Mouse (Mus musculus) embryonic facial prominence, embryonic 12.5 days (tissue): ENCODE results near the gene Vav1. TPM values are rescaled to one million over a fixed set of nuclear protein-coding genes. Genes with fewer than 3 reads are reported as not detected.

ENCODE experiments used
- ATAC-seq: fragments of 200-750 bp; cut with Nextera tagmentation; 2 replicates; pipeline ENCODE4 v1.8.0; 2017; ENCODE audit not compliant: insufficient number of reproducible peaks, insufficient read depth, low FRiP score, low TSS enrichment
- H3K27ac ChIP-seq: fragments of 300-500 bp; sonication (generic); 2 replicates; pipeline ENCODE4 v1.5.1; 2016; ENCODE audit warnings: mild to moderate bottlenecking
- H3K27me3 ChIP-seq: fragments of 300-500 bp; sonication (generic); 2 replicates; pipeline ENCODE4 v1.6.1; 2016; ENCODE audit warnings: mild to moderate bottlenecking, moderate library complexity
- H3K36me3 ChIP-seq: fragments of 300-500 bp; sonication (generic); 2 replicates; pipeline ENCODE4 v1.6.1; 2016; ENCODE audit warnings: mild to moderate bottlenecking
- H3K4me1 ChIP-seq: fragments of 300-500 bp; sonication (generic); 2 replicates; pipeline ENCODE4 v1.6.1; 2016
- H3K4me2 ChIP-seq: fragments of 300-500 bp; sonication (generic); replicated peaks from 2 replicates; pipeline ENCODE4 v1.6.1; 2016; ENCODE audit warnings: mild to moderate bottlenecking, moderate library complexity
- H3K4me3 ChIP-seq: fragments of 300-500 bp; sonication (generic); 2 replicates; pipeline ENCODE4 v1.5.1; 2016; ENCODE audit warnings: mild to moderate bottlenecking
- H3K9ac ChIP-seq: fragments of 300-500 bp; sonication (generic); 2 replicates; pipeline ENCODE4 v1.6.1; 2016; ENCODE audit warnings: mild to moderate bottlenecking, moderate library complexity
- H3K9me3 ChIP-seq: fragments of 300-500 bp; sonication (generic); 2 replicates; pipeline ENCODE4 v1.6.1; 2016; ENCODE audit warnings: mild to moderate bottlenecking, moderate library complexity
- WGBS: fragments of 180-500 bp; shearing (Covaris S2); methylation state at CpG from one replicate; pipeline ENCODE4 v1.1.7; 2016; 5-methylcytosine and 5-hydroxymethylcytosine counted together
- polyA plus RNA-seq: library from polyadenylated mRNA; unstranded; fragments of >200 nt; fragmentation: Nextera tagmentation; extraction: Ambion mirVana; gene quantifications from 2 replicates; pipeline ENCODE4 v1.2.1, GENCODE M21; 2016

The Vav1 gene
- 1.7 and 2.1 TPM in 2 replicates for polyA plus RNA-seq

DNA sequence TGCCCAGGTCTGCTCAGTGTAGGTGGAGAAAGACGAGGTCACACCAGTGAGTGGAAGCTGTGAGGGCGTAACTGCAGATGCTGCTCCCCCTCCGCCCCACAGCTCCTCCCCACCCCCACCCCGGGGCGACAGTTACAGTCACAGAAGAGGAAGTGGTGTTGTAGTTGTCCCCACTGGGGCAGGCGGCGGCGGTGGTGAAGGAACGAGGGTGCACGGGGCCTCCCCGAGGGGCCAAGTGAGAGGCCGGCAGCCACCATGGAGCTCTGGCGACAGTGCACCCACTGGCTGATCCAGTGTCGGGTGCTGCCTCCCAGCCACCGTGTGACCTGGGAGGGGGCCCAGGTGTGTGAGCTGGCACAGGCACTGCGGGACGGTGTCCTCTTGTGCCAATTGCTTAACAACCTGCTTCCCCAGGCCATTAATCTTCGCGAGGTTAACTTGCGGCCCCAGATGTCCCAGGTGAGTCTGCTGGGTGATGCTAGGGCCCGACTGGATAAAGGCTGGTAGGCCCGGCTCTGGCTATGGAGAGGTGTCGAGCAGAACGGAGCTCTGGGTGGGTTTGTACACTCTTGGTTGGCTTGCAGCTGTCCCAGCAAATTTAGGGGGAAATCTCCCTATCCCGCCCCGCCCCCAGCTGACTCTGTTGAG lies at the start of gene Vav1:
Vav1 (plus strand) TSS at position 158 of the 648 bp plus-strand sequence.
- H3K36me3 ChIP-seq: no peaks in the 10 kb centered on the region
- WGBS: 66% methylated on average over 26 of the region's 26 CpGs
- H3K27ac ChIP-seq: no peak within 1 kb of the TSS
- ATAC-seq: no peak
- H3K9ac ChIP-seq: no peak within 1 kb of the TSS
- no peaks in the 10 kb centered on the region for H3K9me3 ChIP-seq
- peaks cover 30% of the 10 kb centered on the region for H3K27me3 ChIP-seq
- H3K4me1 ChIP-seq: peaks cover 11% of the 10 kb centered on the region; the same call in 1 of the 2 replicates
- H3K4me3 ChIP-seq: no peak within 1 kb of the TSS
- no peak within 1 kb of the TSS for H3K4me2 ChIP-seq

DNA sequence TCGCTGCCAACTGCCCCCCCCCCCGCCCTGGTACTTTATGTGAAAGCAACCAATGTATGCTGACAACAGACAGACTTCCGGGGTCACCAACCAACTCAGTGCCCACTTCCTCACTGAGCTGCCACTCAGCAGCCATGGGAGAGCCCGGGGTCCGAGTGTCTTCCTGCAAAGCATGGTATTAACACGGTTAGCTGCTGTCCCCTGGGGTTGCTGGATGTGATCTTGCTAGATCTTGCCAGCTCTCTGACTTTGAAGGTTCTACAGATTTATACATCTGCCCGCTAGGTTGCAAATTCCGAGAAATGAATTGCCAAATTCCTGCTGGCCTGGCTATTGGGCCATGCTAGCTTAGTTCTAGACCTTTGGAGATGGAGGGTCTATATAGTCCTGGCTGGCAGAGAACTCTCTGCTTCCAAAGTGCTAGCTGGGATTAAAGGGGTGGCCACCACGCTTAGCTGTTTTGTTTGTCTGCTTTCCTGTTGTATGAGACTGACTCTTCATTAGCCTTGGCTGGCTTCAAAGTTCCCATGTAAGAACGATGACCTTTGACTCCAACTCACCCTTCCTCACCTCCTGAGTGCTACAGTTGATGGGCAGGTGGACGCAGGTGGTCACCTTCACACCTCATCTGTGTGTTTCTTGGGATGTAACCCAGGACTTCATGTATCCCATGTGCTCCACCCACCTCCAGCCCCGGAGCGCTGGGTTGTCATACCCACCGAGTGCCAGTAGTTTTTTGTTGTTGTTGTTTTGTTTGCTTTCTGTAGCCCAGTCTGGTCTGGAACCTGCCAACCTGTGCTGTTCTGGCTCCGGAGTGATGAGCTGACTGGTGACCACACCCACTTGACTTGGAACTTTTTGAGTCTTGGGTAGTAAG lies 48.8 kb upstream of the Vav1 start:
- no peak for ATAC-seq

DNA sequence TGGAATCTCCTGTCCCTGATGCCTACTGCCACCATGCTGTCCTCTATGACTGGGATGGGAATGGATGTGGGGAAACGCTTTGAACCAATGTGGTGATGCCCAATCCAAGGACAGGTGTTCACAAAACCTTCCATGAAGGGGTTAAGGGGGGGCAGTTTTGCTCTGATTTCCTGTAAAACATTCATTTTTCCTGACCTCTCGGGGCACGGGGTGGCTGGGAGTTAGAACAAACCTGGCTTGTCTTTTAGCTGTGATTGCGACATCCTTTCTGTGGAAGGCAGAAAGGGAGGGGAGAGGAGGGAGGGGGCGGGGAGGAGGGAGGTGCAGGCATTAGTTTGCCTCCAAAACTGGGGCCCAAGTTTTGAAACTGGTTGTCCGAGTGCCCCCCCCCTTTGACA lies 48.2 kb upstream of the Vav1 start:
- H3K9me3 ChIP-seq: no peaks in the 10 kb centered on the region
- no peak overlapping the region for H3K4me3 ChIP-seq

More for the DNA sequence above, 48.8 kb upstream of the Vav1 start:
- H3K27ac ChIP-seq: no peak overlapping the region
- no peak overlapping the region for H3K4me2 ChIP-seq
- H3K9me3 ChIP-seq: no peaks in the 10 kb centered on the region
- H3K4me3 ChIP-seq: no peak overlapping the region
- peaks cover 8% of the 10 kb centered on the region; the same call in 1 of the 2 replicates for H3K36me3 ChIP-seq
- no peaks in the 10 kb centered on the region for H3K27me3 ChIP-seq
- no peak overlapping the region for H3K9ac ChIP-seq
- no peaks in the 10 kb centered on the region for H3K4me1 ChIP-seq
- WGBS: 80% methylated on average over 15 of the region's 15 CpGs

DNA sequence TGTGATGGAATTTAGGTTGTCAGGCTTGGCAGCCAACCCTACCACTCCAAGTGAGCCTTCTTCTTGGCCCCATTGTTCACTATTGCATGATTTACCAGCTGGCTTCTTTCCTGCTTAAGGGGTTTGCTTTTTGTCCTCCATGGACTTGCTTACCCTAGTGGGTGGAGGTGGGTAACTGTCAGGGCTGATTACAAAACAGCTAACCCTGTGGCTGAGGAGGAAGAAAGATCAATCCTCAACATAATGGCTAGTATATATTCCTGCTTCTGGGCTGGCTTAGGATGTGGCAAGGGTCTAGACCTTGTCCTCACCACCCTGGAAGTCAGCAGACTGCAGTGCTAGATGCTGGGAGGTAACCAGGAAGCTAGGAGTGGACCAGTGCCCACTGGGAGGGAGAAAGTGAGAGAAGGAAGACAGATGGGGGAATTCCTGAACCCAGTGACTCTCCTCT lies 47.6 kb upstream of the Vav1 start:
- peaks cover 21% of the 10 kb centered on the region for H3K36me3 ChIP-seq
- no peak overlapping the region for H3K9ac ChIP-seq
- no peak overlapping the region for H3K4me2 ChIP-seq
- H3K27me3 ChIP-seq: no peaks in the 10 kb centered on the region
- H3K4me3 ChIP-seq: no peak overlapping the region
- no peak for ATAC-seq
- no peaks in the 10 kb centered on the region for H3K9me3 ChIP-seq
- H3K4me1 ChIP-seq: no peaks in the 10 kb centered on the region
- H3K27ac ChIP-seq: no peak overlapping the region

More for the DNA sequence above, 48.2 kb upstream of the Vav1 start:
- ATAC-seq: no peak
- 52% methylated on average over 6 of the region's 6 CpGs for WGBS
- no peaks in the 10 kb centered on the region for H3K4me1 ChIP-seq
- H3K27ac ChIP-seq: no peak overlapping the region
- H3K9ac ChIP-seq: no peak overlapping the region
- H3K4me2 ChIP-seq: no peak overlapping the region
- no peaks in the 10 kb centered on the region for H3K27me3 ChIP-seq
- peaks cover 15% of the 10 kb centered on the region for H3K36me3 ChIP-seq

DNA sequence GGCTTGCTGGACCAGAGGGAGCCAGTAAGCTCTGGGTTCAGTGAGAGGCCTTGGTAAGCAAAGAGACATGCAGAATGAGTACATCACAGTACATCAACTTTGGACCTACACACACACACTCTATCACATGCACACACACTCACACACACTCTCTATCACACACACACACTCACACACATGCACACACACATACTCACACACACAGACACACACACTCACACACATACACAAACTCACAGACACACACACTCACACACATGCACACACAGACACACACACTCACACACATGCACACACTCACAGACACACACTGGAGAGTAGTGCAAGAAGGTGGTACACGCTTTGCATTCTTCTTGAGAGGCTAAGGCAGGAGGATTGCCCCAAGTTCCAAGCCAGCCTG lies 46.7 kb upstream of the Vav1 start:
- no peaks in the 10 kb centered on the region for H3K4me1 ChIP-seq
- H3K4me2 ChIP-seq: no peak overlapping the region
- no peaks in the 10 kb centered on the region for H3K9me3 ChIP-seq
- H3K27me3 ChIP-seq: no peaks in the 10 kb centered on the region
- no peak overlapping the region for H3K9ac ChIP-seq
- WGBS: 83% methylated on average over 1 of the region's 1 CpGs
- no peak for ATAC-seq
- no peak overlapping the region for H3K4me3 ChIP-seq
- H3K27ac ChIP-seq: no peak overlapping the region
- H3K36me3 ChIP-seq: peaks cover 29% of the 10 kb centered on the region

DNA sequence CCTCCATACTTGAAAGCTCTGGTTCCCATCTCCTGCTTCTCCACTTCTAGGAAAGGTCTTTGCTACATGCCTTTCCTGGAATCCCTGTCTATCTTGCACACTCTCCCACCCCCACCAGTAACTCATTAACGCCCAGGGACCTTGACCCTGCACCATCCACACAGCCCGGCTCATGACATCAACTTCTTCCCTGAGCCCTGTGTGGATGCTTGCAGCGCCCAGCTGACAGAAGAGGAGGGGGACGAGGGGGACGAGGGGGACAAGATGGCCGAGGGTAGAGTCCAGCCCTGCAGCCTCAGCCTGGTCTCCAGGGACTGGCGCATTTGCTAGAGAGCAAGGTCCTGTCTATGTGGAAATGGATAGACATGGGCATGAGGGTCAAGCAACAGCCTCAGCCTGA lies 45.9 kb upstream of the Vav1 start:
- Histone ChIP-seq H3K27me3 (no peaks in the 10 kb centered on the region), H3K4me1 (no peaks in the 10 kb centered on the region), H3K36me3 (peaks cover 38% of the 10 kb centered on the region), H3K4me3 (no peak overlapping the region), H3K27ac (no peak overlapping the region), H3K9ac (no peak overlapping the region), H3K4me2 (no peak overlapping the region), H3K9me3 (no peaks in the 10 kb centered on the region)
- no peak for ATAC-seq
- WGBS: 61% methylated on average over 7 of the region's 7 CpGs

DNA sequence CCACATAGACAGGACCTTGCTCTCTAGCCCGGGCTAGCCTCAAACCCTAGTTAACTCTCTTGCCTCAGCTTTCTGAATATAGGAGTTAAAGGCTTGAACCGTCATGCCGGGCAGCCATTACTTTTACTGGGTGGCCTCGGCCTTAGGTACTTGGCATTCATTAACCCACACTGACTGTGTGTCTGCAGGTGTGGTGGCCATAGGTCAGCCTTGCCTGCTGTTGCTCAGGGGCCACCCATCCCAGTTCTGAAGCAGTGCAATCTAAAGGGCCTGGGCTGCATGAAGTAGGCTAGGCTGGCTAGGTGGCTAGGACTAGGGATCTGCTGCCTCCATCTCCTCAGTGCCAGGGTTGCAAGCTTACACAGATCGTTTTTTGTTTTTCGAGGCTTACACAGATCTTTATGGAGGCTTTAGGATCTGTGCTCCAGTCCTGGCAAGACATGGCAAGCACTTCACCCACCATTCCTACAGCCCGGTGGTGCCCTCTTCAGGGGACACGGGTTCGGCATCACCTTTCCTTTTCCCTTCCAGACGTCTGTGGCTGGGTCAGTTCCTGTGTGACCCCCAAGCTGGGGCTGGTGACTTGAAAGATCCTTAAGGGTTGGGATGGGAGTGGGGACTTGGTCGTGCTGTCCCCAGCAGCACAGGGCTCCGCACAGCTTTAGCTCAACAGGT lies 44.5 kb upstream of the Vav1 start:
- no peak overlapping the region for H3K9ac ChIP-seq
- ATAC-seq: no peak
- H3K9me3 ChIP-seq: no peaks in the 10 kb centered on the region
- H3K36me3 ChIP-seq: peaks cover 41% of the 10 kb centered on the region
- H3K4me2 ChIP-seq: no peak overlapping the region
- WGBS: 83% methylated on average over 12 of the region's 12 CpGs
- no peaks in the 10 kb centered on the region for H3K4me1 ChIP-seq
- H3K4me3 ChIP-seq: no peak overlapping the region
- H3K27me3 ChIP-seq: no peaks in the 10 kb centered on the region
- H3K27ac ChIP-seq: no peak overlapping the region

DNA sequence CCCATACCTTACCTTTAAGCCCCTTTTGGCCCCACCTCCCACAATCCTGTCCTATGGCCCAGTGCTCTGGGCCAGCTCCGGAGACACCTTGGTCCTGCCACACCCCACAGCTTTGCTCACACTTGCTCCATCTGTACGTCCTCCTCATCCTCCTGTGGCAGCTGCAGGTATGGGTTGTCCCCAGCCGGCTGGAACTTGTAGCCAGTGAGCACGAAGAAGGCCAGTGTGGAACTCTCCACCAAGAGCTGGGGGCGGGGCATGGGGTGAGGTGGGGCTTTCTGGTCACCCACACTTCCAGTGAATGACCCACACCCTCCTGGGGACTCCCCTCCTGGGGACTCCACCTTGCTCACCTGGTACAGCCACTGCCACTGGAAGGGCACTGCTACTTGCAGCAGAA lies 43.1 kb upstream of the Vav1 start:
- Histone ChIP-seq H3K9me3 (no peaks in the 10 kb centered on the region), H3K4me1 (no peaks in the 10 kb centered on the region), H3K27ac (no peak overlapping the region), H3K4me2 (no peak overlapping the region), H3K9ac (no peak overlapping the region), H3K4me3 (no peak overlapping the region), H3K27me3 (no peaks in the 10 kb centered on the region), H3K36me3 (peaks cover 41% of the 10 kb centered on the region)
- WGBS: 82% methylated on average over 5 of the region's 5 CpGs
- no peak for ATAC-seq

DNA sequence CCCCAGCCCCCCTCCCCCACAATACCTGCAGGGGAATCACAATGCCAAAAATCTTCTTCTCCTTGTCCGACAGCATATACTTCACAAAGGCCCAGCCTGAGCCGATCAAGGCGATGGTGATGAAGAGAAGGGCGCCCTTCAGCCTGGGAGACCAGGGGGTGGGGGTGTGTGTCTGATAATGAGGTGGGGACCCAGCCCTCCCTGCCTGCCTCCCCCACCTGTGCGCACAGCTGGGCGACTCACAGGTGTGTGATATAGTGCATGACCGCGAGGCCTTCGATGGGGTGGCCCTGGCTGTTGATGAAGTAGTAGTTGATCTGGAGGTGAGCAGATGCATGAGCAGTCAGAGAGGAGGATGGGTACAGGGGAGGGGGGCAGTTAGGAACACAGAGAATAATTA lies 41.7 kb upstream of the Vav1 start:
- Histone ChIP-seq H3K9ac (no peak overlapping the region), H3K4me1 (no peaks in the 10 kb centered on the region), H3K4me2 (no peak overlapping the region), H3K27me3 (no peaks in the 10 kb centered on the region), H3K27ac (no peak overlapping the region), H3K9me3 (0 out of 2 replicates have a peak, but pooled peaks cover 5% of the 10 kb centered on the region), H3K4me3 (no peak overlapping the region), H3K36me3 (peaks cover 49% of the 10 kb centered on the region)
- no peak for ATAC-seq
- WGBS: 97% methylated on average over 9 of the region's 9 CpGs

DNA sequence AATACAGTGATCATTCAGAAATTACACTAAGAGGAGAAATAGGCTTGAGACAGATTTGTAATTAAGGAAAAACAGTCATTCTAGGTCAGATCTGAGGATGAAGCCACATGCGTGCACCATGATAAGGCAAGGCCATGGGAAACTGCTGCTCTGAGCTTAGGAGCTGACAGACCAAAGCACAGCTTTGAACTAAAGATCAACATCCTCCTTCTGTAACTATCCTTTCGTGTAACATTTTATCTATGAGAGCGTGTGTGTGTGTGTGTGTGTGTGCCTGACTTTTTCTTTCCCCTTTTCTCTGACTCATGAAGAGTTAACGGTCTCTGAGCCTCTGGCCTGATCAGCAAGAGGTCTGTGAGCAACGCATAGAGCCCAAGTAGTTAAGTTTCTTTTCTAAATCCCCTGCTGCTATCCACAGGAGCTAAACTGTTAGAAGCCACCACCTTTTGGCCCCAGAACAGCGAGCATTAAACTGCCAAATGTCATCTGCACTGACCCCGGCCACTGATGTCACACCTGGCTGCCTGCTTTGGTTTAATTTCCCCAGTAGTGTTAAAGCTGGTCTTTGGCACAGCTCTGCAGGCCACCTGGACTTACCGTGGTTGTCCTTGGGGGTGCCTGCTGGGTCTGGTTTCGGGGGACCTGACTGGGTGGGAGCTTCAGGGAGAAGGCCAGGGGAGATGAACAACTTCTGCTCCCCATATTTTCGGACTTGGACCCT lies 35.1 kb upstream of the Vav1 start:
- H3K9me3 ChIP-seq: 0 out of 2 replicates have a peak, but pooled peaks cover 5% of the 10 kb centered on the region
- H3K36me3 ChIP-seq: peaks cover 22% of the 10 kb centered on the region
- no peaks in the 10 kb centered on the region for H3K27me3 ChIP-seq
- no peak overlapping the region for H3K4me3 ChIP-seq
- no peak overlapping the region for H3K4me2 ChIP-seq
- H3K9ac ChIP-seq: no peak overlapping the region
- ATAC-seq: no peak
- H3K27ac ChIP-seq: no peak overlapping the region
- 75% methylated on average over 10 of the region's 10 CpGs for WGBS
- H3K4me1 ChIP-seq: peaks cover 12% of the 10 kb centered on the region

DNA sequence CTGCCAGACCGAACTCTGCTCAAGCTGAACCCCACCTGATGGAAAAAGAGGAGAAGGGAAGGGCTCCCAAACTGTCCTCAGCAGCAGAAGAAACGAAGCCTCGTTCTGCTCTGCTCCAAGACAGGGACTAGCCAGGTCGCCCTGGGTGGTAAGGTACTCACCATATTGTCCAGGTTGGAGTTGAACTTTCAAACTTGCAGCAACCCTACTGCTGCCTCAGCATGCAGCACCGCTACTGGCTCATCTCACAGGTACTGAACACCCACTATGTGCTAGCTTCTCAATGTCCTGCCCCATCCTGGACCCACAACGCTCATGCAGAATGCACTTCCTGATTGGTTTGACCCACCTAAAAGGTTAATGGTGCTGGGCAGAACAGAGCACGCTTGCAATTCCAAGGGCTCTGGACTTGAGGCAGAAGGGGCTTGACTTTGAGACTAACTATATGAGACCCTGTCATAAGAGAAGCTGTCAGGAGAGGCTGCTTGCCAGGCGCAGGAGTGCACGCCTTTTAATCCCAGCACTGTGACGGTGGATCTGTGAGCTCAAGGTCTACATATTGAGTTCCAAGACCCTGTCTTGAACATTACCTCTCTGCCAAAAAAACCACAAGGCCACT lies 33.5 kb upstream of the Vav1 start:
- 90% methylated on average over 10 of the region's 10 CpGs for WGBS

More for the DNA sequence above, 33.5 kb upstream of the Vav1 start:
- H3K4me2 ChIP-seq: no peak overlapping the region
- H3K27me3 ChIP-seq: no peaks in the 10 kb centered on the region
- peaks cover 22% of the 10 kb centered on the region for H3K36me3 ChIP-seq
- no peak overlapping the region for H3K27ac ChIP-seq
- H3K4me1 ChIP-seq: peaks cover 19% of the 10 kb centered on the region
- H3K4me3 ChIP-seq: no peak overlapping the region
- no peak for ATAC-seq
- no peak overlapping the region for H3K9ac ChIP-seq
- 0 out of 2 replicates have a peak, but pooled peaks cover 5% of the 10 kb centered on the region for H3K9me3 ChIP-seq
